Mouse (Mus musculus): ENCODE results near the gene Klhdc4.

- TF ChIP-seq CTCF (IDR thresholded peaks at IDR 0.05; ENCODE audit: borderline replicate concordance, control insufficient read depth, extremely low read depth, insufficient read depth, low read length, poor library complexity), result no peak
- TF ChIP-seq POLR2A (IDR thresholded peaks at IDR 0.05; ENCODE audit: control insufficient read depth, extremely low read depth, insufficient read depth, low read length, poor library complexity), result no peak
Observed at GRCm38 (mm10) chr8:121792627-121793026, 36.7 kb downstream of the Klhdc4 start.

All from thymus, adult 2 months (tissue).